Mouse (Mus musculus): ENCODE results near the gene Wnk4.

Wnk4 gene

GRCm38 (mm10) chr11:101272446-101272845 lies 12.1 kb downstream of the Wnk4 start:
- DNase-seq (ENCODE audit: low read depth in 2 of 2, low spot score in 2 of 2) = no peak

- no peak for DNase-seq (ENCODE audit: low read depth in 2 of 2, low spot score in 2 of 2)
Observed at GRCm38 (mm10) chr11:101275309-101275708, 14.9 kb downstream of the Wnk4 start.

GRCm38 (mm10) chr11:101276319-101277070 lies 16.1 kb downstream of the Wnk4 start:
- no peak for DNase-seq (ENCODE audit: low read depth in 2 of 2, low spot score in 2 of 2)

- no peak for DNase-seq (ENCODE audit: low read depth in 2 of 2, low spot score in 2 of 2)
Observed at GRCm38 (mm10) chr11:101277381-101278222, 17.2 kb downstream of the Wnk4 start.

- peak; percentile 50 to 64 for DNase-seq (ENCODE audit: low read depth in 2 of 2, low spot score in 2 of 2)
Observed at GRCm38 (mm10) chr11:101278223-101279192, 18.1 kb downstream of the Wnk4 start, which contains the start of the genes Cntd1 and Coa3. TSS of gene Cntd1 (plus strand) at chr11:101279012. TSS of gene Coa3 (minus strand) at chr11:101279114.

- DNase-seq (ENCODE audit: low read depth in 2 of 2, low spot score in 2 of 2) = no peak
Observed at GRCm38 (mm10) chr11:101279193-101279569, 18.8 kb downstream of the Wnk4 start.

- no peak for DNase-seq (ENCODE audit: low read depth in 2 of 2, low spot score in 2 of 2)
Observed at GRCm38 (mm10) chr11:101280837-101281236, 20.5 kb downstream of the Wnk4 start.

GRCm38 (mm10) chr11:101282896-101283295 lies 22.5 kb downstream of the Wnk4 start:
- DNase-seq (ENCODE audit: low read depth in 2 of 2, low spot score in 2 of 2) = no peak

- DNase-seq (ENCODE audit: low read depth in 2 of 2, low spot score in 2 of 2) = no peak
Observed at GRCm38 (mm10) chr11:101283805-101284204, 23.4 kb downstream of the Wnk4 start.

GRCm38 (mm10) chr11:101287306-101287705 lies 26.9 kb downstream of the Wnk4 start:
- no peak for DNase-seq (ENCODE audit: low read depth in 2 of 2, low spot score in 2 of 2)

GRCm38 (mm10) chr11:101291231-101291630 lies 30.9 kb downstream of the Wnk4 start:
- no peak for DNase-seq (ENCODE audit: low read depth in 2 of 2, low spot score in 2 of 2)

- no peak for DNase-seq (ENCODE audit: low read depth in 2 of 2, low spot score in 2 of 2)
Observed at GRCm38 (mm10) chr11:101295191-101295590, 34.8 kb downstream of the Wnk4 start.

- no peak for DNase-seq (ENCODE audit: low read depth in 2 of 2, low spot score in 2 of 2)
Observed at GRCm38 (mm10) chr11:101300881-101301280, 40.5 kb downstream of the Wnk4 start.

GRCm38 (mm10) chr11:101301299-101302003 lies 41.1 kb downstream of the Wnk4 start:
- no peak for DNase-seq (ENCODE audit: low read depth in 2 of 2, low spot score in 2 of 2)

GRCm38 (mm10) chr11:101302004-101302798 lies 41.8 kb downstream of the Wnk4 start, which contains the start of gene Becn1:
TSS of gene Becn1 (minus strand) at chr11:101302286.
- peak; percentile 91 to 94 for DNase-seq (ENCODE audit: low read depth in 2 of 2, low spot score in 2 of 2)

GRCm38 (mm10) chr11:101307744-101308143 lies 47.4 kb downstream of the Wnk4 start:
- no peak for DNase-seq (ENCODE audit: low read depth in 2 of 2, low spot score in 2 of 2)

GRCm38 (mm10) chr11:101311083-101311482 lies 50.7 kb downstream of the Wnk4 start:
- DNase-seq (ENCODE audit: low read depth in 2 of 2, low spot score in 2 of 2) = no peak

GRCm38 (mm10) chr11:101312150-101312549 lies 51.8 kb downstream of the Wnk4 start:
- DNase-seq (ENCODE audit: low read depth in 2 of 2, low spot score in 2 of 2) = no peak

- DNase-seq (ENCODE audit: low read depth in 2 of 2, low spot score in 2 of 2) = no peak
Observed at GRCm38 (mm10) chr11:101314567-101314966, 54.2 kb downstream of the Wnk4 start.
